Mouse (Mus musculus): Measurements from ENCODE around the gene Ugt1a9.
"Not testable (repeated sequence)": the region's sequence is repeated elsewhere in the genome, so short reads cannot be mapped to it uniquely, and the experiment has no call there.

The Ugt1a9 gene

DNA sequence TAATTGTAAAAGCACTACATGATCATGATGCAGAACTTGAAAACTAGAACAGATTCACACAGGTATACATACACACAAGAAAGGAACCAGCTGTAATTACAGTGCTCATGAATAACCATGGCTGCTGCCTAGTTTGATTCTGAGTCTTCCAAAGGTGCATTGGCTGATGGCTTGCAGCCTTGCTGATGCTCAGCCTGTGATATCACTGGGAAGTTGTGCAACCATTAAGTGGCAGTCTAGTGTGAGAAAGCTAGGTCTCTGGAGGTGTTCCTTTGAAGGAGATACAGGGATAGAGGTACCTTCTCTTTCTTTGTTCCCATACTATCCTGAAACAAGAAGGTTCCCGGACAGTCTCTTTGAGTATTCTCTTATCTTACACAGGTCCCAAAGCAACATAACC is 148.5 kb downstream of the Ugt1a9 start:
- DNase-seq (ENCODE audit: low spot score in 2 of 2) = no peak

DNA sequence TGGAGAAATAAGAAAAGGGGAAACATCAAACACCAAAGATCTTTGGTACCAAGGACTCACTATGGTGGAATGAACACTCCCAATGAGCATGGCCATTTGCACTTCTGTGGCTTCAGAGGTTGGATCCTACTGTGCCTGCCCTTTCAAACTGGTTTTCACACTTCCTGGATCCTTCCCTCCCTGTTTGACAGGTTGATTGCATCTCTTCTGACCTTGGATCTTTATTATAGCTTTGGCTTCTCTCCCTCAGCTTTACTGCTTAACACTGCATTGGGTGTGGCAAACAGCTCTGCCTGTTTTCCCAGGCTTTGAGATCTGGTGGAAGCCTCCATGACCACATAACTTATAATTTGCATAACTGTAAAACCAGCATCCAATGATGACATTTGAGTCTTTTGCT is 149.7 kb downstream of the Ugt1a9 start:
- DNase-seq (ENCODE audit: low spot score in 2 of 2) = no peak

DNA sequence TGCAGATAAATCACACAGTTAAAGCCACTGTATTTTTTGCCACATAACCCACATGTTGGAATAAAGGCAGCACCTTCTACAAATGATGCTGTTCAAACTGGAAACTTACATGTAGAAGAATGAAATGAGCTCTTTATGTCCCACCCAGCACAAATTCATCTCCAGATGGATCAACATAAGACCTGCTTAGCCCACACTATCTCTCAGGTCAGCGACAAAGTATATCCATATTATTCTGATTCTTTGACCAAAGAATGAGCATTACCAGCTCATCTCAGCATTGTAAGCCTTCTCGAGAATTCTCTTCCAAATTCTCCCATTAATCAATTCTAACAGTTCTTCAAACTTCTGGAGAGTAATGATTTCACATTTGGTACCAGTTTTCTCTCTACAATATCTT is 151.6 kb downstream of the Ugt1a9 start:
- no peak for DNase-seq (ENCODE audit: low spot score in 2 of 2)

DNA sequence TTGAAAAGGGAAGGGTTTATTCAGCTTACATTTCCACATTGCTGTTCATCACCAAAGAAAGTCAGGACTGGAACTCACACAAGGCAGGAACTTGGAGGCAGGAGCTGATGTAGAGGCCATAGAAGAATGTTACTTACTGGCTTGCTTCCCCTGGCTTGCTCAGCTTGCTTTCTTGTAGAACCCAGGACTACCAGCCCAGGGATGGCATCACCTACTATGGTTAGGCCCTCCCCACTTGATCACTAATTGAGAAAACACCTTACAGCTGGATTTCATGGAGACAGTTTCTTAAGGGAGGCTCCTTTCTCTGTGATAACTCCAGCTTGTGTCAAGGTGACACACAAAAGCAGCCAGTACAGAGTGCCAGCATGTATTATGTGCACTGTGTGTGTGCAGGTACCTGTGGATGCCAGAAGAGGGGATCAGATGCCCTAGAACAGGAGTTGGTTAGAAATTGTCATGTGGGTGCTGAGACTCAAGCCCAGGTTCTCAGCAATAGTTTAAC is 152.5 kb downstream of the Ugt1a9 start:
- DNase-seq (ENCODE audit: low spot score in 2 of 2) = not testable (repeated sequence)

DNA sequence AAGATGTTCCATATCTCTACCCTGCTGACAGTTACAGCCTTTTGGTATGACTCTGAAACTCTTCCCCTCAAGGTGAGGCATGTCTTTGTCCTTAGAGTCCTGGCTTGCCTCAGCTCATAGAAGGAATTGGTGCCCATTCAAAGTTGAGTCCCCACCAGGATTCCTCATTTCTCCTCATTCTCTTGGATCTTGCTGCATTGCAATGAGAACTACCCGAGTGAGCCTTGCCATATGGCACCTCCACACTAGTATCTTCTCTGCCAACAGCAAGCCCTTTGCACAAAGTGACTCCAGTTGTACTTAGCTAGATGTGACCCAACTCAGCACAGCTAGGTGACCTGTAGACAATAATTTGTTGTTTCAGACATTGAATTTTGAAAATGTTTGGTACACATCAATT is 153.0 kb downstream of the Ugt1a9 start:
- no peak for DNase-seq (ENCODE audit: low spot score in 2 of 2)

DNA sequence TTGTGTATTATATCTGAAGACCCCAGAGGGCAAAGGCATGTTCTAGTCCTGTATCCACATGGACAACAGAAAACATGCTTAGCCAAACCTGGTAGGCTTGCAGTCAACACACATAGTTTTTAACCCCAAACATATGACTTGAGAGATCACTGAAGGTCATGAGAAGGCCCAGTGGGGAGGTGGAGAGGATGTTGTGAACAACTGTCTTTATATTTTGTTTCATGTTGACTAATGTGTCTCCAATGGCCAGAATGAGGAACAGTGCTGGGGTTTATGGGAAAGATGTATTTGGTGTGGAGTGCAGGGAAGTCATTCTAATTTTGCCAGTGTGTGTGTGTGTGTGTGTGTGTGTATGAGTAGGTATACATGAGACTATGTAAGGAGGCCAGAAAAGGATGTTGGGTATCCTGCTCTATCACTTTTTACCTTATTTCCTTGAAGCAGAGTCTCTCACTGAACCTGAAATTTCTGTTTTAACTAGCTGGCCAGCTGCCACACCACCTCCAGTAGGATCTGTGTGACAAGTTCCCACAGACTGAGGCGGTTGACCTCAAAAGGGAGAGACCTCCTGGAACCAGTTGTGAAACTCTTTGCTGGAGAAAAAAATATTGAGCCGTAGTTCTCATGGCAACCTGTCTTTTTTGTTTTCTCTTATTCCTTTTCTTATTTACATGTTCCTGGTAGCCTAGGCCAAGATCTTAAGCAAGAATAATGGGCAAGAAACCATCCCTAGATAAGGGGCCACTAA is 153.6 kb downstream of the Ugt1a9 start:
- no peak for DNase-seq (ENCODE audit: low spot score in 2 of 2)

DNA sequence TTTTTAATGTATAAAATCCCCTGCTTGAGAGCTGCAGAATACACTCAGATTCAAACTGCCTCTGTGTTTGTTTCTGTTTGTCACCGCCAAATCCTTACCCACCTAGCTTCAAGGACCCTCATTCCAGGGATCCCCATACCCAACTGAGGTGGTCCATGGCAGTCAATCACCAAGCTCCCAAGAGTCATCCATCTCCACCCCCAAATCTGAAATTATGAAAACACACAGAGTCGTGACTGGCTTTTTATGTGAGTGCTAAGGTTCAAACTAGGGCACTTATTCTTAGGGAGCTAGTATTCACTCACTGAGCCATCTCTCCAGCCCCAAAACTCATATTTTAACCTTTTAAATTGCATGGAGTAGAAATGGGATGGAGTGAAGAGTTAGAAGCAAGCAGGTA is 154.7 kb downstream of the Ugt1a9 start:
- not testable (repeated sequence) for DNase-seq (ENCODE audit: low spot score in 2 of 2)

DNA sequence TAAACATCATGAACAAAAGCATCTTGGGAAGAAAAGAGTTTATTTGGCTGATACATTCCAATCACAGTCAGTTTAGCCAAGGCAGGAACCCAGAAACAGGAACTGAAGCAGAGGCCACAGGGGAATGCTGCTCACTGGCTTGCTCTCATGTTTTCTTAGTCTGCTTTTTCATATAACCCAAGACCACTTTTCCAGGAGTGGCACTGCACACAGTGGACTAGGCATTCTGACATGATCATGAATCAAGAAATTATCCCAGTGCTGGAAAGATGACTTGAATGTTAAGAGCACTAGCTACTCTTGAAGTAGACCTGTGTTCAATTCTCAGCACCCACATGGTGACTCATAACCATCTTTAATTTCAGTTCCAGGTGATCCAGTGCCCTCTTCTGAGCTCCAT is 155.1 kb downstream of the Ugt1a9 start:
- DNase-seq (ENCODE audit: low spot score in 2 of 2) = no peak

DNA sequence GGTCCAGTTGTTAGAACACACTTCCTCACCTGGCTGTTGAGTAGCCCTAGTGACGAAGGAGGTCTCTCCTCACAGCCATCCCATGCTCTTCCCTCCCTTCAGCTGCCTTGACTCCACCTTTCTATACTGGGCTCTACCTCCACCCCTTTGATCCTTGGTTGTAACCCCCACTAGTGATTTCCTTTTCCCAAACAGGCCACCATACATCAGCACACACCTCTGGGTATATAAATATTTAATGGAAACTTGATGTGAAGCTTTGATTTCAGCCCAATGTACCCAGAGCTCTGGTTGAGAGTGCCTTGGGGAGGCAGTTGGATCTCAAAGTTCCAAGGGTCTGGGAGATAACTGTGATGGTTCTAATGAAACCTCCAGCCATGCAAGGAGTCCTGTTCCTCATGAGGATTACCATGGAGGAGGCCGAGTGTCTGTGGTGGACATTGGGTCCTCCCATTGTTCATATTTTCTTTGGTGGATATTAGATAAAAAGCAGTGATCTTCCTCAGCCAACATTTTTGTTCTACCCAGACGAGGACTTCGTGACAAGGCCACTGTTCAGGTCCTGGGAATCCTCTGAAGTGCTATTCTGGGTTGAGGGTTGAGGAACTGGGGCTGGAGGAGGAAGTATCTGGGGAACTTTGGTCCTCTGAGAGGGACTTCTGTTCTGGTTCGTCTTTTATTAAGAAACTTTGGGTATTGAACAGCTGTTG is 156.2 kb downstream of the Ugt1a9 start, which contains the start of gene Mroh2a:
Mroh2a (plus strand) TSS at position 317 of the 710 bp plus-strand sequence.
- DNase-seq (ENCODE audit: low spot score in 2 of 2) = no peak

DNA sequence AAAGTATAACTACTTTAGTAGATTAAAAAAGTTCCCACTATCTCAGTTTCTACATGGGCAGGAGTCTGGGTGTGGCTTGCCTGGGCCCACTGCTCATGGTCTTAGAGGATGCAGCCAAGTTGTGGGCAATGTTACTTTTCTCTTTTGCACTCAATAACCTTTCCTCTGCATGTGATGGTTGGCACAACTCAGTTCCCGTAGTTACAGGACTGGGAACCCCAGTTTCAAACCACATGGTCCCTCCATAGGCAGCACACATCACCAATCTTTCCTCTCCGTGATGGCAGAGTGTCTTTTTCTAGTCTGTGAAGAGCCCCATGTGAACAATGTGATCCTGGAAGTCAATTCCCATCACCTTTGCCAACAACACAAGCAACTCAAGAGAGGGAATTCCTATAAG is 156.9 kb downstream of the Ugt1a9 start:
- DNase-seq (ENCODE audit: low spot score in 2 of 2) = no peak

DNA sequence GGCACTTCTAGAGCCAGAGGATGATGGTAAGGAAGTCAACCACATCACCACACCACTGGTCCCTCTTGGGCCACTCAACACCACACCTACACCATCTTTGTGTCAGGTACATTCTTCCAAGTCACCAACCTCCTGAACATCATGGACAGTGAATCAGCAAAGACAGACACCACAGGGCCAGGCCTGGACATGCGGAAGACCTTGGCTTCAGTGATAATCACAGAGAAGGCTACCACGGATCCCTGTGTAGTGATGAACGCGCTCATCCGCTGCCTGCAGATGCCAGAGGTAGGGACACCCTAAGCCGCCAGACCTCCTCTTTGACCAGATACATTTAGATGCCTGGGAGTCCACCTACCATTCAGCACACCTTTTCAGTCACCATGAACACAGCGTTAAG is 157.5 kb downstream of the Ugt1a9 start:
- no peak for DNase-seq (ENCODE audit: low spot score in 2 of 2)

DNA sequence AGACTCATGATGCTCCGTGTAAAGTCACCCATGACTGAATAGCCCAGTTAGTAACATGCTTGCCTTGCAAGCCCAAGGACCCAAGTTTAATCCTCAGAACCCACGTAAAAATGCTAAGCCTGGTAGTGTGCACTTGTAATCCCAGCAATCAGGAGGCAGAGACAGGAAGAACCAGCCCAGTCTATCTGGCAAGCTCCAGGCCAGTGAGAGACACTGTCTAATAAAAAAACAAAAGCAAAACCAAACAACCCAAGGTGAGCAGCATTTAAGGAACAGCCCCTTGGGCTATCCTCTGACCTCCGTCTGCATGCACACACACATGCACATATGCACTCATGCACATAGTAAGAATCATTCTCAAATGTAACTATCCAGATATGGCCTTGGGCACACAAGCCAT is 159.0 kb downstream of the Ugt1a9 start:
- DNase-seq (ENCODE audit: low spot score in 2 of 2) = no peak

DNA sequence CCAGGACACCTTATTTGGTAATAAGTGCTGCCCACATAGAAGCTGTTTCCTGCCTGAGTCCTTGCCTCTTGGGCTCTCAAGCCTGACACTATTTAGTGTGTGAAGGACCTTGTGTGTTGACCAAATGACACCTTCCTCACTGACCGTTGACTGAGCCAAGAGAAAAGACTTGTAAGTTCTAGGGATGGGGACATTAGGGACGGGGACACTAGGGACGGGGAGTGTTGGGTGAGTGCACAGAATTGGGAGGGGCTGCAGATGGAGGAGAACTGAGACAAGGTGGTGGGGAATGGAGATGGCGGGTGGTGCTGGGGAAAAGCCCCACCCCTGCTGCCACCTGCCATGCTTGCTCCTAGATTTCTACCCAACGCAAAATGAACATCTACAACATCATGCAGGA is 159.4 kb downstream of the Ugt1a9 start:
- no peak for DNase-seq (ENCODE audit: low spot score in 2 of 2)

DNA sequence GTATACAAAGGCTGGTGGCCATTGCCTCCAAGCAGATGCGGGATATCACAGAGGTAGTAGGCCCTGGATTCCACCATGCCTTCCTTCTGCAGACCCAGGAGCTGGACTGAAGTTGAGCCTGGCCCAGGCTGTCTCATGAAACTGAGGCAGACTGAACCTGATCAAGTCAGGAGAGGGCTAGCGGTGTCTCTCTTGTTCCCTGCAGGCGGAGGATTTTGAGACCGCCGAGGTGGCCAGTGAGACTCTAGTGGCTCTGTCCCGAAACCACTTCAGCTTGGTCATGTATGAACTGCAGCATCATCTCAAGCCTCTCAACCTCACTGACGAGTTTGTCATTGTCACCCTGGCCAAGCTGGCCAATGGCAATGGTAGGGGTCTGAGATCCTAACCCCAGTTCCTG is 159.8 kb downstream of the Ugt1a9 start:
- DNase-seq (ENCODE audit: low spot score in 2 of 2) = no peak

DNA sequence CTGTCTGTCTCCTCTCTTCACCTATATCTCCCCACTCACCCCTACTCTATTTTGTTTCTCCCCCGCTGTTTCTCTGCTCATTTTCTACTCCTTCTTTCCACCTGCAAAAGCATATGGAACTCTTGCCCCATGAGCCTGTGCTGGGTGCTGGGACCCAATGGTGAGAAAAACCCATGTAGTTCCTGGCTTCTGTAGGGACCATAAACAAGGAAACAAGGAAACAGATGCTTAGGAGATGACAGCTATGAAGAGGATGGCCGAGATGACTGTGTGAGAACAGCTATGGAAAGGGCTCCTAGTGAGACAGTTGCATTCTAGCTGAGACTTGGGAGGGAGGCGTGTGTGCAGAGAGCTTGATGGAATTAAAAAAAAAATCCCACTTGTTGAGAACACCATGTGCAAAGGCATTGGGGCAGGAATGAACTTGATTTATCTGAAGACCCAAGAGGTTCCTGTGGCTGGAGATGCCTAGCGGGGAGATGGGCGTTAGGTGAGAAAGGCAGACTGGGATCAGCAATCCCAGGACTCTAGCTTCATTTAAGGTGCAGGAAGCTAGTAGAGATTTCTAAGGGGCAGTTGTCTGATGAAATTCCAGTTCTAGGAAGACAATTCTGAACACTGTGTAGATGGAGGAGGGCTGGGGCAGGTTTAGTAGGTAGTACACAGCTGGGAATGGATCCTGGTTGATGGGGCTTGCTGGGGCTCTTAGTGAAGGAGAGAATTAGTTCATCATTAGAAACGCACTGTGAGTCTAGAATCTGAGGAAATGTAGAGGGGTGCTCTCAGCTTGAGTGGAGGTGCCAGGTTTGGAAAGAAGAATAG is 160.6 kb downstream of the Ugt1a9 start:
- no peak for DNase-seq (ENCODE audit: low spot score in 2 of 2)

DNA sequence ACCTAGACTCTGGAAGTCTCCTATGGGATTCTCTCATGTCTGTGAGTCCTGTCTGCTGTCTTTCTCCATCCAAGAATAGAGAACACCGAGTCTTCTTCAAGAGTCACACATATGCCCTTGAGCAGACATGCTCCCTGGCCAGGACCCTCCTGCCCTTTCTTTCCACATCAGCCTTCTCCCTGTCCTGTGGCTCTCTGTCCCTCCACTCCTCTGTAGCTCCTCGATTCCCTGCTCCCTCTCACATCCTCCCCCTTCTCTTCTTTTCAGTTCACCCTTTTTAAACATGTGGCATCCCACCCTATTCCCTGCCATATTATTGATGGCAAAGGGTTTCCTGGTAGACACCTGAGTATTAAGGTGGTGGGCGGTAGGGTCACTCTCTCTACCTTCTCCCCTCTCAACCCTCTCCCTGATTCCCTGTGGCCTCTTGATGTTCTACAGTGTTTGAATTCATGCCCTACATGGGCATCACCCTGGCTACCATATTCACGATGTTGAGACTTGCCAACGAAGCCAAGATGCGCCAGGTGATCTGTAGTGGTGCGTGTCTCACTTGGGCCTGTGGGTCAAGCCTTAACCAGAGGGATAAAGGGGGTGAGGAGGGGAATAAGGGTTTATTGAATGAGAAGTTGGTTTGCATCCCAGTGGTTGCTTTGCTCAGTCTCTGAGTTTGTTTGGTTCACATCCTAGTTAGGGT is 161.4 kb downstream of the Ugt1a9 start:
- DNase-seq (ENCODE audit: low spot score in 2 of 2) = no peak

DNA sequence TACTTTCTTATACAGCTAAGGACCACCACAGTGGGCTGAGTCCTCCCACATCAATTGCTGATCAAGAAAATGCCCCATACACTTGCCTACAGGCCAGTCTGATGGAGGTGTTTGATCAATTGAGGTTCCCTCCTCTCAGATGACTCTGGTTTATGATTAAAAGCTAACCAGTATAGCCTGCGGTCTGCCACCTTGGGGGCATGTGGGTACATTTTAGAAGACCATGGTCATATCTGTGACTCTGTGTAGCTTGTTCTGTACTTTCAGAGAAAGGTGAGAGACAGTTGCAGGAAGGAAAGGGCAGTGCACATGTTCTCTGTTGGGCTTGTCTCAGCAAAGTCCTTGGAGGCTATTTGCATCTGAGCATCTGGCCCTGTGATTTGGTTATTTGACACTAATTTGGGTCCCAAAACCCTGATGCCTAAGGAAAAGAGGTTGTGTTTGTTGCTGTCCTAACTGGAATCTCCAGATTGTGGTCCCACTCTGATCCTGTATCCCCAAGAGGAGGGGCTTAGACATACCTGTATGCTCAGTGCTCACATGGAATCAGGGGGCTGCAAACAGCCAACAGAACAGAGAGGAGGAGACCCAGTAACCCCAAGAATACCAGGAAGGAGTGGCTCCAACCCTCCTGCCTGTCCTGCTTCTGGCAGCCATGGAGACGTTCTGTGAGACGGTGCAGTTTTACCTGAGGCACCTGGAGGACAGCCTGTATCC is 162.2 kb downstream of the Ugt1a9 start:
- no peak for DNase-seq (ENCODE audit: low spot score in 2 of 2)

DNA sequence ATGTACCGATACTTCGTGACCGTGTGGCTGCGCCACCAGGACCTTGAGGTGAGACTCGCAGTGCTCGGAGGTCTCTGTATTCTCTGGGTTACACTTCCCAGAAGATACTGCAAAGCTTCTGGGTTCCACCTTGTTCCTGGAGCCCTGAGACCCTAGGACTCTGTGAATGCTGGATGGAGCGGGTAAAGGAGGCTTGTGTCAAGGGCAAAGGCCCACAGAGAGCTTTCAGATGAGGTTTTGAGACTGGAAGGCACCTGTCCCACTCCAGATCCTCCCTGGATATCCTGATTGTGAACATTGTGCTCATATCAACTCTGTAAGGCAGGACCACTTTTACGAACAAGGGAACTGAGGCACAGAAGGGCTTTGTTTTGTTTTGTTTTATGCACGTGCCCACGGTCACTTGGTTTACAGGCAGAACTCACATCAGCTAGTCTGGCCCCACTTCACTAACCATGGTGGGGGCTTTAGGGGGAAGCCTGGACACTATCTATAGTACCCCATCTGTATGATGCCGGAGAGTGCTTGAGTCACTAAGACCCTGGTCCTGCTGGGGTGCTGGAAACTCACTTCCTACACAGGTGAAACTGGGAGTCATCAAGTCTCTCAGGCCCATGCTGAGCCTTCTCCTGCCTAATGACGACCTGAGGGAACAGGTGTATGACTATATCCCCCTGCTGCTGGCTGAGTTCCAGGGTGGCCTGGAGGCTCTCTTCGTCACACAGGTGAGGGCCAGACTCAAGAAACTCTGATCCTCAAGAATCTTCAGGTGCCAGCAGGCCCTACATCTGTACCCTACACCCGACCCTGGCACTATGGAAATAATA is 163.0 kb downstream of the Ugt1a9 start:
- DNase-seq (ENCODE audit: low spot score in 2 of 2) = no peak

DNA sequence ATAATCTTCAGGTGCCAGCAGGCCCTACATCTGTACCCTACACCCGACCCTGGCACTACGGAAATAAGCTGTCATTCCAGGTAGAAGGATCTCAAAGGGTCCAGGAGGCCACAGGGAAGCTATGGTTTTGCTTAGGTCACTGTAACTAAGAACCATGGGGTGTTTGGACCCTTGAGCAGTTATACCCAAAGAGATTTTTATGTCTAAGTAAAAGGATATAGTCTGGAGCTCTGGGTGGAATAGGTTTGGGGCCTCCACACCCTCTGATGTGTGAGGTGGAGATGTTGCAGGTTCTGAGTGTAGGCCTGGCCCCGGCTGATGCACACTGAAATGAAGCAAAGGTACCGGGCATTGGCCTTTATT is 163.6 kb downstream of the Ugt1a9 start:
- DNase-seq (ENCODE audit: low spot score in 2 of 2) = no peak

DNA sequence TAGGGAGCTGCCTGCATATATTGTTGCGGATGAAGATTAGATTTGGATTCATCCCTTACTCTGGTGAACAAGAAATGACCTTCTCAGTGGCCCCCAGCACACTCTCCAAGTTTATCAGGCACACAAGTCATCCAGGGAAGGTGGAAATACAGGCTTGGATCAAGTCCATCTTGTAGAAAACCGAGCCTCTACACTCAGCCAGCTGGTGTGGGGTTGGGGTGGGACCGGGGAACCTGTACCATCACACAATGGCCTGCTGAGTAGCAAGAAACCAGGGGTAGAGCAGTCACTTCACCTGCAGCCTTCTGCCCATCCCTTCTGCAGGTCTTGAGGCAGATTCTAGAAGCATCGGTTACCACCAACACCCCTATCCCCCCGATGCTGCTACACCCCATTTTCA is 164.0 kb downstream of the Ugt1a9 start:
- DNase-seq (ENCODE audit: low spot score in 2 of 2) = no peak
